Mouse (Mus musculus) spleen, adult 12 weeks (tissue): ENCODE results near the gene Kcnd2.

ENCODE experiments used
- DNase-seq: peaks from one replicate; pipeline ENCODE4 v3.0.0; 2022; ENCODE audit warnings: low spot score

Kcnd2 gene

GRCm38 (mm10) chr6:21424202-21424785 is 209.0 kb downstream of the Kcnd2 start:
- no peak for DNase-seq

GRCm38 (mm10) chr6:21431120-21431519 is 215.8 kb downstream of the Kcnd2 start:
- DNase-seq = no peak

- no peak for DNase-seq
Measured at GRCm38 (mm10) chr6:21464719-21465118, 249.4 kb downstream of the Kcnd2 start.

GRCm38 (mm10) chr6:21471891-21472544 is 256.7 kb downstream of the Kcnd2 start:
- DNase-seq = no peak

- no peak for DNase-seq
Measured at GRCm38 (mm10) chr6:21482714-21483113, 267.4 kb downstream of the Kcnd2 start.

- no peak for DNase-seq
Measured at GRCm38 (mm10) chr6:21488536-21488935, 273.2 kb downstream of the Kcnd2 start.

- no peak for DNase-seq
Measured at GRCm38 (mm10) chr6:21502921-21503320, 287.6 kb downstream of the Kcnd2 start.

GRCm38 (mm10) chr6:21510621-21511239 is 295.4 kb downstream of the Kcnd2 start:
- DNase-seq = no peak

GRCm38 (mm10) chr6:21520351-21520750 is 305.0 kb downstream of the Kcnd2 start:
- no peak for DNase-seq

- no peak for DNase-seq
Measured at GRCm38 (mm10) chr6:21527489-21528074, 312.3 kb downstream of the Kcnd2 start.

- no peak for DNase-seq
Measured at GRCm38 (mm10) chr6:21534009-21534408, 318.7 kb downstream of the Kcnd2 start.

- no peak for DNase-seq
Measured at GRCm38 (mm10) chr6:21534820-21535219, 319.5 kb downstream of the Kcnd2 start.

GRCm38 (mm10) chr6:21551501-21551900 is 336.2 kb downstream of the Kcnd2 start:
- no peak for DNase-seq

- no peak for DNase-seq
Measured at GRCm38 (mm10) chr6:21570964-21571363, 355.7 kb downstream of the Kcnd2 start.

- DNase-seq = no peak
Measured at GRCm38 (mm10) chr6:21590156-21590555, 374.9 kb downstream of the Kcnd2 start.

- no peak for DNase-seq
Measured at GRCm38 (mm10) chr6:21597424-21597823, 382.1 kb downstream of the Kcnd2 start.

- DNase-seq = no peak
Measured at GRCm38 (mm10) chr6:21609381-21610059, 394.2 kb downstream of the Kcnd2 start.

- DNase-seq = no peak
Measured at GRCm38 (mm10) chr6:21629989-21630388, 414.7 kb downstream of the Kcnd2 start.

GRCm38 (mm10) chr6:21655681-21656080 is 440.4 kb downstream of the Kcnd2 start:
- DNase-seq = no peak

GRCm38 (mm10) chr6:21664135-21664534 is 448.8 kb downstream of the Kcnd2 start:
- no peak for DNase-seq

GRCm38 (mm10) chr6:21664638-21665037 is 449.3 kb downstream of the Kcnd2 start:
- no peak for DNase-seq

- DNase-seq = no peak
Measured at GRCm38 (mm10) chr6:21684252-21684651, 468.9 kb downstream of the Kcnd2 start.

- no peak for DNase-seq
Measured at GRCm38 (mm10) chr6:21686388-21686787, 471.1 kb downstream of the Kcnd2 start.
